Mouse (Mus musculus): ENCODE results near the gene Lamb1. TPM values are rescaled to one million over a fixed set of nuclear protein-coding genes. Genes with fewer than 3 reads are reported as not detected.

The Lamb1 gene
- 65.8 and 105 TPM in 2 replicates for polyA plus RNA-seq (2012; rRNA removed; ENCODE audit: low replicate concordance)

DNA sequence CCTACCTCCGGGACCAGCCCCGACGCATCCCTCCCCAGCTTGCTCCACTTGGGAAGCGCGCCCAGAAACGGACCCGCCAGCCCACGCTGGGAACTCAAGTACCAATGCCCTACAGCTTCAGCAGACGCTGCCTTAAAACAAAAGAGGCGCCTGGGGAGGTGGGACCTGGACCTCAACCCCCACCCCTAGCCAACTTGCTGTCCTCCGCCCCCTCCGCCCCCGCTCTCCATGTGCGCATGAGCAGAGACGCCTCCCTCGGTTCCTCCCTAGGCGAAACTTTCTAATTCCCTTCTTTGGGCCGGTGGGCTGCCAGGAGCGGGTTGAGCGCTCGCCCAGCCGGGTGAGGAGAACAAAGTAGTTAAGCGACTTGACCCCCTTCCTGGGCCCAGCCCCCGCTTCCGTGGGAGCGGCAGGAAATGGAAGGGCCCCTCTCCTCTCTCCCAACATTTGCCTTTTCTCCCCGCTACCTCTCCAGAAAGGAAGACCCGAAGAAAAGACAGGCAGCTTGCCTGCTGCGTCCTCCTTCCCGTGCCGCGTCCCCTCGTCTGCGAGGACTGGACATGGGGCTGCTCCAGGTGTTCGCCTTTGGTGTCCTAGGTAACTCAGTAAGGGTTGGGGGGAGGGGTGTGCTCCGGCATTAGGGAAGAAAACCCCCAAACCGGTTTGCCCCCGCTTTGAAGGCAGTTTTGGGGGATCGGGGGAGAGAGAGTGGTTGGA lies at the start of gene Lamb1:
Lamb1 (plus strand) TSS at position 230 of the 717 bp plus-strand sequence.

DNA sequence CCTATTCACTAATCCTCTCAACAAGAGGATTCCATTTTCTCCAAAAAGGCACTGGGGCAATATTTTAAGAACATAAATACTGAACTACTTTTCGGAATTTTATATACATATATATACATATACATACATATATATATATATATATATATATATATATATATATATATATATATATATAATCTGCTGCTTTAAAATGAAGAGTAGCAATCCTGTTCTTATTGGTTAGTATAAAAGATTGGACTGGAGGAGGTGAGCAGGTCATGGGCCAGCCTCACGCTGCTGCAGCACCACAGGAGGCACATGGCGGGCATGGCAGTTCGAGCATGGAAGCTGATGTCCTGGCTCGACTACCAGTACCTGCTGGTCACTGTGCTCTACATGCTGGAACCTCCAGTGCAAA lies 24.6 kb upstream of the Lamb1 start, which contains the start of gene Gm6993:
Gm6993 (plus strand) TSS at position 301 of the 400 bp plus-strand sequence.

GRCm38 (mm10) chr12:31350944-31351928 lies 86.2 kb downstream of the Lamb1 start, which contains the start of gene Dld:
Gene Dld, minus strand, starts transcription at chr12:31351453.

Other genes starting within 250 kb of the Lamb1 start
- gene Fam110c, start 191.4 kb upstream of the Lamb1 start, polyA plus RNA-seq (2012; rRNA removed; ENCODE audit: low replicate concordance), result 6.3 and 15.8 TPM in 2 replicates
- gene Gm6993, start 24.5 kb upstream of the Lamb1 start, polyA plus RNA-seq (2012; rRNA removed; ENCODE audit: low replicate concordance), result not detected in 2 replicates
- gene Dld, start 86.2 kb downstream of the Lamb1 start, polyA plus RNA-seq (2012; rRNA removed; ENCODE audit: low replicate concordance), result 38.4 and 49.5 TPM in 2 replicates
- 0.13 TPM in 1 of 2 replicates, not detected in the other for gene Slc26a3, start 125.6 kb downstream of the Lamb1 start, polyA plus RNA-seq (2012; rRNA removed; ENCODE audit: low replicate concordance)
- gene Cbll1, start 234.4 kb downstream of the Lamb1 start, polyA plus RNA-seq (2012; rRNA removed; ENCODE audit: low replicate concordance), result 4.3 and 6.4 TPM in 2 replicates

All from subcutaneous adipose tissue, adult 2 months (tissue).